Mouse (Mus musculus) kidney, embryonic 14.5 days (tissue): ENCODE measurements around the gene Iqgap2. TPM values are rescaled to one million over a fixed set of nuclear protein-coding genes. Genes with fewer than 3 reads are reported as not detected.

Experiments
- ATAC-seq: fragments of 200-750 bp; cut with Nextera tagmentation; 2 replicates; pipeline ENCODE4 v1.8.0; 2017; ENCODE audit warnings: moderate number of reproducible peaks, mild to moderate bottlenecking, moderate TSS enrichment, moderate library complexity; ENCODE audit not compliant: low FRiP score, low TSS enrichment
- H3K27ac ChIP-seq: fragments of 300-500 bp; sonication (generic); 2 replicates; pipeline ENCODE4 v1.5.1; 2014; ENCODE audit warnings: low read depth, mild to moderate bottlenecking, low read length, moderate library complexity, mixed read lengths
- H3K27me3 ChIP-seq: fragments of 300-500 bp; sonication (generic); 2 replicates; pipeline ENCODE4 v1.6.1; 2014; ENCODE audit warnings: mild to moderate bottlenecking, low read length; ENCODE audit not compliant: control insufficient read depth, insufficient read depth
- H3K36me3 ChIP-seq: fragments of 300-500 bp; sonication (generic); 2 replicates; pipeline ENCODE4 v1.6.1; 2014; ENCODE audit warnings: low read length, mixed read lengths; ENCODE audit not compliant: control insufficient read depth, insufficient read depth
- H3K4me1 ChIP-seq: fragments of 300-500 bp; sonication (generic); 2 replicates; pipeline ENCODE4 v1.6.1; 2014; ENCODE audit warnings: low read length, mixed read lengths; ENCODE audit not compliant: control insufficient read depth, insufficient read depth
- H3K4me2 ChIP-seq: fragments of 300-500 bp; sonication (generic); replicated peaks from 2 replicates; pipeline ENCODE4 v1.6.1; 2014; ENCODE audit warnings: low read depth, mild to moderate bottlenecking, low read length
- H3K4me3 ChIP-seq: fragments of 300-500 bp; sonication (generic); 2 replicates; pipeline ENCODE4 v1.5.1; 2014; ENCODE audit warnings: mild to moderate bottlenecking, low read length
- H3K9ac ChIP-seq: fragments of 300-500 bp; sonication (generic); 2 replicates; pipeline ENCODE4 v1.6.1; 2014; ENCODE audit warnings: low read depth, mild to moderate bottlenecking, low read length, moderate library complexity
- H3K9me3 ChIP-seq: fragments of 300-500 bp; sonication (generic); 2 replicates; pipeline ENCODE4 v1.6.1; 2016; ENCODE audit warnings: low read length; ENCODE audit not compliant: control insufficient read depth
- WGBS: fragments of 180-500 bp; shearing (Covaris S2); extraction: QIAGEN DNeasy Blood & Tissue Kit; methylation state at CpG from one replicate; pipeline ENCODE4 v1.1.7; 2014; 5-methylcytosine and 5-hydroxymethylcytosine counted together
- polyA plus RNA-seq: library from polyadenylated mRNA; unstranded; fragments of >200 nt; fragmentation: Nextera tagmentation; extraction: Ambion mirVana; gene quantifications from 2 replicates; pipeline ENCODE4 v1.2.1, GENCODE M21; 2014

Iqgap2 gene
- polyA plus RNA-seq, 1 experiment from 2014 or later = 11.2 TPM

- no peak overlapping the region for H3K9ac ChIP-seq
- no peaks in the 10 kb centered on the region for H3K4me1 ChIP-seq
- no peaks in the 10 kb centered on the region for H3K9me3 ChIP-seq
- WGBS = 92% methylated on average over 10 of the region's 10 CpGs
- H3K36me3 ChIP-seq = no peaks in the 10 kb centered on the region
- H3K27ac ChIP-seq = no peak overlapping the region
- no peak overlapping the region for H3K4me3 ChIP-seq
- no peak overlapping the region for H3K4me2 ChIP-seq
- 0 out of 2 replicates have a peak, but pooled peaks cover 4% of the 10 kb centered on the region for H3K27me3 ChIP-seq
- no peak for ATAC-seq
Measured at GRCm38 (mm10) chr13:95889366-95889765, 2.4 kb downstream of the Iqgap2 start.

- H3K27ac ChIP-seq = no peak overlapping the region
- no peak overlapping the region for H3K4me2 ChIP-seq
- ATAC-seq = no peak
- H3K4me1 ChIP-seq = no peaks in the 10 kb centered on the region
- WGBS = 91% methylated on average over 12 of the region's 12 CpGs
- H3K4me3 ChIP-seq = no peak overlapping the region
- no peaks in the 10 kb centered on the region for H3K9me3 ChIP-seq
- H3K27me3 ChIP-seq = 0 out of 2 replicates have a peak, but pooled peaks cover 4% of the 10 kb centered on the region
- no peaks in the 10 kb centered on the region for H3K36me3 ChIP-seq
- H3K9ac ChIP-seq = no peak overlapping the region
Measured at GRCm38 (mm10) chr13:95888621-95889020, 3.1 kb downstream of the Iqgap2 start.

- H3K4me1 ChIP-seq = no peaks in the 10 kb centered on the region
- H3K9ac ChIP-seq = no peak overlapping the region
- H3K27me3 ChIP-seq = 0 out of 2 replicates have a peak, but pooled peaks cover 4% of the 10 kb centered on the region
- H3K4me3 ChIP-seq = no peak overlapping the region
- no peaks in the 10 kb centered on the region for H3K36me3 ChIP-seq
- H3K27ac ChIP-seq = no peak overlapping the region
- no peak for ATAC-seq
- H3K9me3 ChIP-seq = no peaks in the 10 kb centered on the region
- H3K4me2 ChIP-seq = no peak overlapping the region
- 83% methylated on average over 4 of the region's 4 CpGs for WGBS
Measured at GRCm38 (mm10) chr13:95888170-95888569, 3.6 kb downstream of the Iqgap2 start.

GRCm38 (mm10) chr13:95887375-95887774 is 4.3 kb downstream of the Iqgap2 start:
- Histone ChIP-seq H3K9me3 (no peaks in the 10 kb centered on the region), H3K27me3 (0 out of 2 replicates have a peak, but pooled peaks cover 4% of the 10 kb centered on the region), H3K9ac (no peak overlapping the region), H3K4me1 (no peaks in the 10 kb centered on the region), H3K36me3 (no peaks in the 10 kb centered on the region), H3K4me2 (no peak overlapping the region), H3K4me3 (no peak overlapping the region), H3K27ac (no peak overlapping the region)
- no peak for ATAC-seq
- 84% methylated on average over 7 of the region's 7 CpGs for WGBS

GRCm38 (mm10) chr13:95884455-95884854 is 7.3 kb downstream of the Iqgap2 start:
- H3K4me3 ChIP-seq = no peak overlapping the region
- no peaks in the 10 kb centered on the region for H3K4me1 ChIP-seq
- no peak overlapping the region for H3K27ac ChIP-seq
- no peaks in the 10 kb centered on the region for H3K27me3 ChIP-seq
- no peaks in the 10 kb centered on the region for H3K36me3 ChIP-seq
- ATAC-seq = no peak
- 96% methylated on average over 3 of the region's 3 CpGs for WGBS
- H3K9me3 ChIP-seq = no peaks in the 10 kb centered on the region
- no peak overlapping the region for H3K9ac ChIP-seq
- no peak overlapping the region for H3K4me2 ChIP-seq

- no peak for ATAC-seq
- H3K4me3 ChIP-seq = no peak overlapping the region
- no peaks in the 10 kb centered on the region for H3K4me1 ChIP-seq
- 83% methylated on average over 6 of the region's 6 CpGs for WGBS
- no peaks in the 10 kb centered on the region for H3K27me3 ChIP-seq
- H3K9ac ChIP-seq = no peak overlapping the region
- H3K36me3 ChIP-seq = no peaks in the 10 kb centered on the region
- H3K4me2 ChIP-seq = no peak overlapping the region
- H3K27ac ChIP-seq = no peak overlapping the region
- no peaks in the 10 kb centered on the region for H3K9me3 ChIP-seq
Measured at GRCm38 (mm10) chr13:95882001-95882400, 9.7 kb downstream of the Iqgap2 start.

GRCm38 (mm10) chr13:95881427-95881826 is 10.3 kb downstream of the Iqgap2 start:
- H3K4me1 ChIP-seq = no peaks in the 10 kb centered on the region
- no peak overlapping the region for H3K9ac ChIP-seq
- H3K36me3 ChIP-seq = no peaks in the 10 kb centered on the region
- H3K27ac ChIP-seq = no peak overlapping the region
- no peaks in the 10 kb centered on the region for H3K9me3 ChIP-seq
- no peaks in the 10 kb centered on the region for H3K27me3 ChIP-seq
- no peak for ATAC-seq
- H3K4me3 ChIP-seq = no peak overlapping the region
- WGBS = 78% methylated on average over 9 of the region's 9 CpGs
- no peak overlapping the region for H3K4me2 ChIP-seq

- WGBS = 66% methylated on average over 6 of the region's 6 CpGs
- Histone ChIP-seq H3K27me3 (no peaks in the 10 kb centered on the region), H3K27ac (no peak overlapping the region), H3K9ac (no peak overlapping the region), H3K9me3 (no peaks in the 10 kb centered on the region), H3K4me2 (no peak overlapping the region), H3K4me3 (no peak overlapping the region), H3K36me3 (no peaks in the 10 kb centered on the region), H3K4me1 (no peaks in the 10 kb centered on the region)
- no peak for ATAC-seq
Measured at GRCm38 (mm10) chr13:95880633-95881032, 11.1 kb downstream of the Iqgap2 start.

- Histone ChIP-seq H3K4me3 (no peak overlapping the region), H3K4me1 (no peaks in the 10 kb centered on the region), H3K27me3 (no peaks in the 10 kb centered on the region), H3K9me3 (no peaks in the 10 kb centered on the region), H3K36me3 (no peaks in the 10 kb centered on the region), H3K4me2 (no peak overlapping the region), H3K27ac (no peak overlapping the region), H3K9ac (no peak overlapping the region)
- WGBS = 72% methylated on average over 4 of the region's 4 CpGs
- no peak for ATAC-seq
Measured at GRCm38 (mm10) chr13:95871993-95872392, 19.7 kb downstream of the Iqgap2 start.
